Mouse (Mus musculus): ENCODE results near the gene Scml4. TPM values are rescaled to one million over a fixed set of nuclear protein-coding genes. Genes with fewer than 3 reads are reported as not detected.

The Scml4 gene
- total RNA-seq, 2 experiments from 2014 or later, result 0.84 to 3.0 TPM

DNA sequence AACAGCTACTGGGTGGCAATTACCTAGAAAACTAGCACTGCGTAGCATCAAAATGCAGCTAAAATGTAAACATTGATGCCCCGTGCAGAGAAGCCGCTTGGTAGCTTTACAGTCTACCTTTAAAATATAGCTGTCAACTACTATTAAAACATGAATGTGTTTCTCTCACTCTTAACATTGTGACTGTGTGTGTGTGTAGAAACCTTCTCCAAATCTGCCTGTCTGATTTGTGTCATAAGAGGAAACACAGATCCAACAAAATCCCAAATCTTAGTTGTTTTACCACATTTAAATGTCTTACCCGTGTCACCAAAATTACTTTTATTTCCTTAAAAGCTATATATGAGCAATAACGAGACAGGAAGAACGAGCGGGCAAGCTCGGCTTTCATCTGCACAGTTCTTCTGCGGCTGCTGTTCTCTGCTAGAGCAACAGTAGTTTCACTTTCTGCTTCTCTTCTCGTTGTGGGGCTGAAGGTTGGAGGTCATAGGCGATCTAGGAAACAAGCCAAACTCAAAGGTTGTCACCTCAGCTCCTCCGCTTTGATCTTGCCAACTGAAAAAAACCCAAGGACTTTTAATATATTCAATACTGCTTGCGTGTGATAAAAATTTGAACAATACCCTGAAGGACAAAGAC, 2.1 kb downstream of the Scml4 start:
- DNase-seq, result peak; percentile 72 to 74

DNA sequence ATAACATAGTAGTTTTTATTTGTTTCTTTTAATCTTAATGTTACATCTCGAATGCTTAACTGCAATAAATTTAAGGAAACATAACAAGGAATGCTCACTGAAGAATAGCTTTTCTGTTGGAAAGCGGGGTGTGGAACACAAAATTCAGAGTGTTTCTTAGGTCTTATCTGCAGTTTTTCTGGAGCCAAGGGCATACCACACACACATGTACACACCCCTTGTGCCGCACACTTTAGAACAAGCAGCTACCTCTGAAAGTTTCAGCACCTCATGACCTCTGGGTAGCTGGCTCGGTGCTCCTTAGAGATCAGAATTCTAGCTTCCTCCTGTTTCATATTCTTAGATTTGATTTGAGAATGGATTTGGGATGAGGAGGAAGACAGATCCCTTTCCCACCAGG, 2.6 kb downstream of the Scml4 start:
- DNase-seq, result peak in 1 of 2 experiments; percentile 28

DNA sequence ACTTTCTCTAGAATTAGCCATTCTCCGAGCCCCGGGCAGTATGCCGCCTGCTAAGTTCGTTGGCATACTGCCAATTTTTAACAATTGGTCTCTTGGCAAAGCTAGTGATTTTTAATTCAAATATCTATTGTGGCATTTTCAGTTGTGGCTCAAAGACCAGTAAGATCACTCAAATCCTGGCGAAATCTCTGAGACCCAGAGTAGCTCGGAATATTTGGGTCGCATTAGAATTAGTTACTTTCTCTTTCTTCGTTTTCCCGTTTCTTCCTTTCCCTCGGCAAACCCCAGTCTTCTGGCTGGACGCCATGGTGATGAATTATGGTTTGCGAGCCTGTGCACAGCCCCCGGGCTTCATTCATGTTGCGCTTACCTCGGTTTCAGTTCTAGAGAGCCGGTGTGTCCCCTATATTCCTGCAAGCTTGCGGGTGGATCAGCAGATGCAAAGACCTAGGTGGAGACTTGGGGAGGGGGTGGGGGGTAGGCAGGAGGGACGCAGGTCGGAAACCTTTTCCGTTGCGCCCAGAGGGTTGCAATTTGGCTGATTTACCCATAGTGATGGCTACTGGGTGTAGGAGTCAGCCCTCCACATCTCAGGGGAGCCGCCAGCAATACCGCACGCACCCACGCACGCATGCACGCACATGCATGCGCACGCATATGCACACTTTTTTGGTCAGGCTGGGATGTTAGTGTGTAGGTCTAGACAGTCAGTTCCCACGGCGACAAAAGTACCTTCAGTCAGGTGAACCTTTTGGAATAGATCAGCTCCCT, 3.6 kb downstream of the Scml4 start:
- peak; percentile 37 to 70 for DNase-seq

DNA sequence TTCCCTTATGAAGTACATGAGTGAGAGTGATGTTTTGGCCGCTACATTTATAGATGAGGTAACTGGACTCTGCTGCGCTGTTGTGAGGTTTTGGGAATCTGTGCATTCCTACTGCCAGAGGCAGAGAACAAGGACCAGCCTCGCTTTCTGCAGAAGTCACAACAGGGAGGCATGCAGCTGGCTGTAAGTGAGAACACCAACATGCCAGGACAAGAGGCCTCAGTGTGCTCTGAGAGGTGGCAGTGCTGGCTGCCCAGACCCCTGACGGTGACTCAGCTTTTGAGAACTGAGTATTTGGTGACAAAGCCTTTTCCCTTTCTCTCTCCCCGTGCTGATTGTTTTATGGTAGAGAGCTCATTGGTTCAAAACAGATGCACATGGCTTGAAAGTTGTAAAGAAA, 4.5 kb downstream of the Scml4 start:
- DNase-seq, result peak in 1 of 2 experiments; percentile 32

GRCm38 (mm10) chr10:42868416-42868815, 8.2 kb downstream of the Scml4 start:
- no peak for DNase-seq

DNA sequence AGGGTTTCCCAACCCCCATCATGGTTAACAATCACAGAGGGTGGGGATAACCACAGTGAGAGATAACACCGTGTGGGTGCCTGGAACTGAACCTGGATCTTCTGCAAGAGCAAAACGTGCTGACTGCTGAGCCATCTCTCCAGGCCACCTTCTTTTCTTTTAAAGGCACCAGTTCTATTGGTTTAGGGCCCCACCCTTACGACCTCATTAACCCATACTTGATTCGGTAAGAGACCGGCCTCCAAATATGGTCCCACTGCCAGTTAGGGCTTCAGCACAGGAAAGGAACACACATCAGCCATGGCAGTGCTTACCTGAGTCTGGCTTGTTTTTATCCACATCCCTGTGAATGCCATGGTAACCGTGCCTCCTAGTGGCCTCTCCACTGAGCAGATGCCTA, 9.3 kb downstream of the Scml4 start:
- no peak for DNase-seq

DNA sequence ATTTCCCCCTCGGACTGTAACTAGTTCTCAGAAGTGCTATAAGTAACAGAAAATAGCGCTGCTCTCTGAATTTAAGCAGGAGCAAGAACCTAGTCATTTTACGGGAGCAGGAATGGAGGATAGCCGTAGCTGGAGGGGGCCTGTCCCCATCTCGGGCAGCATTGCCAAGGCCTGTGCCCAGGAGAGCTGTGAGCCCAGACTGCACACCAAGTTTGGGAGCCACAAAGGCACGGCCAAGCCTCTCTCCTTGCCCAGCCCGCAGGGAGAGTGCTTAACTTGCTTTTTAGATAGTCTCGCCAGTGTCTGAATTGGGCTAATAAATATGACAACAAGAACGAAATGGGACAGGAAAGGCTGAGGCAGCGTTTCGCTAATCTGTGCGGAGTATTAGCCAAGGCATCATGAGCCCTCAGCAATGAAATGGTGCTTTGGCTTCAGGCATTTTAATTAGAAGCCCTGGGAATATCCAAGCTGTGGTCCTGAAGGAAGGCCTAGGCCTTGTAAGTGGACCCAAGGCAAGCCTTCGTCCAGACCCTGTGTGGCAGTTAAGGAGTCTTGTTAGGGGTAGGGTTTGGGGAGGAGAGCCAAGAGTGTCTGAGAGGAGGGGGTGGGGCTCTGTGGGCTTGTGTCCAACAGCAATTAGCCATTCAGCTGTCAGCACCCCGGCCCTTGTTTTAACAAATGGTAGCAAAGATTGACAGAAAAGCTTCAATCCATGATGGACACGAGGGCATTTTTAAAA, 12.3 kb downstream of the Scml4 start:
- no peak for DNase-seq

DNA sequence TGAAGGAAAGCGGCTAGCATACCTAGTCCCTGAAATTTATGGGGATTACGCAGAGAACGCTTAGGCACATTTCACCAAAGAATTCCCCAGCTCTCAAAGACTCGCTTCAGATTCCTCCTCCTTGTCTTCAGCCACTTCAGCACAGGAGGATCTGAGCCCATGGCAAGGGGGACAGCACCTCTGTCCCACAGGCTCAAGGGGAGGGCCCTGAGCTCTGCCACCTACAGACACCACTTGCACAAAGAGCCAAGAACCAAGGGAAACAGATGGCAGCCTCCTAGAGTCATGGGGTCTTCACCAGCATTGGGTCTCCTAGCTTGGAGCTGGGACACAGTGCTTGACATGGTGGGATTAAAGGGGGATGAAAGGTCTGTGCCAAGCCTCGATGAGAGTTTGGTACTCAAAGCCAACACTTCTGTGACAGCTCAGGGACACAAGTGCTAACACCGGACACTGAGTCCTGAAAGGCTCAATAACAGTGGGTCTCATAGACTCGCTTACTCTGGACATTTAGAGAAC, 13.0 kb downstream of the Scml4 start:
- no peak for DNase-seq

DNA sequence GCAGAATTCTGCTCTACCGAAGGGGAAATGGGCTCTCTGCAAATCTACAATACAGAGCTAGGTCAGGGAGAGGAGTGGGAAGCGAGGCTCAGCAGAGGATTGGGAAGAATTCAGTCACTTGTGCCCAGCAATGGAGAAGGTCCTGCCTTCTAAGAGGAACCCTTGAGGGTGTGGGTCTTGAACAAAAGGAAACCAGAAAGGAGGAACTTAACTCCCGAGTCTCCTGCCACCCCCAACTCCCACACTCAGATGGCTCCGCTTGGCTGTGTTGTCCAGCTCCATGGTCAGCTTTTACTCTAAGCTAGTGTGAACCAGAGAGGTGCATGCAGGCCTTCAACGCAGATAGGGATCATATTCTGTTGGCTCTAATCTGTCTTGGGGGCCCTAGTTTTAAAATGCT, 16.0 kb downstream of the Scml4 start:
- no peak for DNase-seq

DNA sequence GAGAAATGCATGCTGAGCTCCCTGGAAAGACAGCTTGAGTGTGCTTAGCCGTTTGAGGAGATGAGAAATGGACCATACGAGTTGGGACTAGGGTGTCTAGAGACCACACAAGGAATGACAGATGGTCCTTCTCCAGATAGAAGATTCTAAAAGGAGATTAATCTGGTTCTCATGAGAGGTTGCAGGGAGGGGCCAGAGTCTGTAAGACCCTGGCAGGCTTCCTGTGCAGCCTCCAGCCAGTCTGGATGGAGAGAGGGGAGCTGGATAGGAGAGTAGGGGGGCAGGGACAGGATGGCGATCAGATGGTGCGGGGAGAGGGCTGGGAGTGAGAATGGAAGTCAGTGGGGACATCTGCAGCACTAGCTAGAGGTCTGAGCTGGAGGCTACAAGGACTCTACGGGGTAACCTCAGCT, 19.1 kb downstream of the Scml4 start:
- DNase-seq, result no peak

DNA sequence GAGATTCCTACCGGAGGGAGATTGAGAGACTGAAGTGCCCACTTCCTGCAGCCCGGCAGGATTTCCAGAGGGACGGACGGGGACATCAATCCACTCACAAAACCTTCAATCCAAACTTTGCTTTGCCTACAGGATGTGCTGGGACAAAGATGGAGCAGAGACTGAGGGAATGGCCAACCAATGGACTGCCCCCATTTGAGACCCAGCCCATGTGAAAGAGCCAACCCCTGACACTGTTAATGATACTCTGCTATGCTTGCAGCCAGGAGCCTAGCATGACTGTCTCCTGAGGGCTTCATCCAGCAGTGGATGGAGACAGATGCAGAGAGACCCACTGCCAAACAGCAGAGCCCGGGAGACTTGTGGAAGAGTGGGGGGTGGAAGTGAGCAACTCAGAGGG, 19.5 kb downstream of the Scml4 start:
- no peak for DNase-seq

GRCm38 (mm10) chr10:42887040-42887439, 26.9 kb downstream of the Scml4 start:
- no peak for DNase-seq

- no peak for DNase-seq
Observed at GRCm38 (mm10) chr10:42888241-42888640, 28.1 kb downstream of the Scml4 start.

DNA sequence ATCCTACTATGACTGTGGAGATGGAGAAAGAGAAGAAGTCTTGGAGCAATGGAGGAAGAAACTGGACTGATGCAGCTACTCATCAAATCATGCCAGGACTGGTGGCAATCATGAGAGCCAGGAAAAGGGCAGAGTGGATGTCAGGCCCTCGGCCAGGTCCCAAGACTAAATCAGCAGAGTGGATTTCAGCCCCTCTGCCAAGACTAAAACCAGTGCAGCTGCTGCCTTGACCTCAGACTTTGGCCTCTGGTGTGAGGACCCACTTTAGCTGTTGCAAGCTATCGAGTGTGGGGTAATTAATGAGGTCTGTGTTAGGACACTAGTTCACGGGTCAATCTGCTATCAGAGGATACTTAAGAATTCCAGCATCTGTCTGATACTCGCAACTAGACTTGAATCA, 30.2 kb downstream of the Scml4 start:
- peak; percentile 49 for DNase-seq

GRCm38 (mm10) chr10:42892250-42892649, 32.1 kb downstream of the Scml4 start:
- DNase-seq, result no peak

DNA sequence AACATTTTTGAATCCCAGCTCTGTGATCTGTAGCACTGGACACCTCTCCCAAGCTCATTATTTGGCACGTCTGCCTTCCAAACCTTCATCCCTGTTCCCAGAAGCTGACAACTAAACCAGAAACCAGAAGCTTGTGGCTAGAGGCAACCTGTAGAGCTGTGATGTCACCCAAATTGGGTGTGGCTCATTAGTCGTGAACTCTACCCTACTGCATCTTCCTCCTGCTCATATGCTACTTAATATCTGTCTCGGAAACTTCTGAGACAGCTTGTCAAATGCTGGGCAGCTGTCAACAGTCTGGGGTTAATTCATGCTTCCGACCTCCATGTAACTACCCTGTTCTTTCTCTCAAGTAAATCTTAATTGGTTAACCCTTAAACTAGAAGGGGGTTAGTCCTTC, 32.8 kb downstream of the Scml4 start:
- DNase-seq, result no peak

DNA sequence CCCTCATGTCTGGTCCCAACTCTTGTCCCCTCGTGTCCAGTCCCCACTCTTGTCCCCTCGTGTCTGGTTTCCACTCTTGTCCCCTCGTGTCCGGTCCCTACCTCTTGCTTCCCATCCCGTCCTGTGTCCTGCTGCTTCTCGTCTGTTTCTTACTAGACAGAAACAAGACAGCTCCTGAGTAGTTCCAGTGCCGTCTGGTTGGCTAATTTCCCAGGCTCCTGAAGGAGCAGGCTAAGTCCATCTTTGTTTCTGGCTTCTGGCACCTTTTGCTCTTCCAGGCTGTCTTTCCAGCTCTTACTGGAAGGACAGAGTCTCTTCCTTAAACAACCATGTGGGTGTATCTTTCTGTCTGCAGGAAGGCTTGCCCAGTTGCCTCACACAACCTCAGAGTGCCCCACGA, 33.7 kb downstream of the Scml4 start:
- DNase-seq, result peak in 1 of 2 experiments; percentile 18

- DNase-seq, result peak in 1 of 2 experiments; percentile 29
Observed at GRCm38 (mm10) chr10:42894263-42894662, 34.1 kb downstream of the Scml4 start.

GRCm38 (mm10) chr10:42894696-42895095, 34.5 kb downstream of the Scml4 start:
- no peak for DNase-seq

GRCm38 (mm10) chr10:42896621-42897020, 36.5 kb downstream of the Scml4 start:
- DNase-seq, result no peak

DNA sequence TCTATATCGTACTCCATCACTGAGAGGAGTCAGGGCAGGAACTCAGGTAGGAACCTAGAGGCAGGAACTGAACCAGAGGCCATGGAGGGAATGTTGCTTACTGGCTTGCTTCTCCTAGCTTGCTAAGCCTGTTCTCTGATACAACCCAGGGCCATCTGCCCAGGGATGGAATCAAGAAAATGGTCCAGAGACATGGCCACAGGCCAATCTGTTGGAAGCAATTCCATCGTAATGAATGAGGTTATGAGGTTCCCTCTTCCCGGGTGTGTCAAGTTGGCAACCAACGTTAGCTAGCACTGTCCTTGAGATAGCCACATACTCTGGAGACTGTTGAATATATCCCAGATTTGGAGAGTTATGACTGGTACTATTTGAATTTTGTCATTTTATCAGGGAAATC, 37.0 kb downstream of the Scml4 start:
- peak; percentile 31 to 32 for DNase-seq

DNA sequence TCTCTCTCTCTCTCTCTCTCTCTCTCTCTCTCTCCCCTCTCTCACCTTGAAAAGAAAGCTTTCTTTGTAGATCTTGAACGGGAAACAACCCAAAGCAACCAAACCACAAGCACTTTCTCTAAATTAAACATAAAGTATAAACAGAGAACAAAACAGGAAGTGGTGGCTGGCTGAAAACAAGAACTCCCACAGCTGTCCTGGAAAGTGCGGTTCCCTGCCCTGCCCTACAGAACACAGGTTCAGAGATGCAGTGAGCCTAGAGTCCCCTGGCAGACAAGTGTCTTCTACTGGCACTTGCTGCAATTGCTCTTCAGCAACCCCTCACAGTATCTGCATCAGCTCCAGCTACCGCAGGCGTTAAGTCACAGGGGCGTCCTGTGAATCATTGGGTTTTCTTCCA, 37.5 kb downstream of the Scml4 start:
- peak in 1 of 2 experiments; percentile 39 for DNase-seq

DNA sequence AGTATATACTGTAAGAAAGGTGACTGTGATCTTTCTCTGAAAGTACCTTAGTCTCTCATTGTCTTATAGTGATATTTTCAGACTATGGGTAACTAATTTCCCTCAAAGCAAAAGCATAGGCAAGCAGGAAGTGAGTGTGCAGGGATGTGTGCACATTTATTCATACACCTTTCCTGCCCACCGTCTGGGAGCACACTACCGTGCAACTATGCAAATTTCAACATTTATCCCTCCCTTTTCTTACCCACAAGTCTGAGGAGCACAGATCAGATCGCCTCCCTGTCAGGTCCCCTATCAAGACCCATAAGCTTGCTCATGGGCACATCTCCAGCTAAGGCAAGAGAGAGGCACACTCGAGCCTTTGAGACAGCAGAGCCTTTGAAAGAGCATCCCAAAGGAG, 41.2 kb downstream of the Scml4 start:
- no peak for DNase-seq
